Mouse (Mus musculus) heart, postnatal 0 days (tissue): ENCODE measurements at regions not wholly inside any gene's neighbourhood (a gene's known extent, or its start where the extent isn't known, plus 50 kb on each side); places are given as distances from the start of the nearest gene placed in this dataset.

Source experiments
- CTCF ChIP-seq: IDR thresholded peaks from 2 replicates; pipeline ENCODE4 v1.5.1; 2016; ENCODE audit warnings: antibody characterized with exemption, control low read depth, low read depth
- EP300 ChIP-seq: IDR thresholded peaks from 2 replicates; pipeline ENCODE4 v1.6.1; 2016; ENCODE audit warnings: antibody characterized with exemption, low read depth

GRCm38 (mm10) chr5:149842491-149842890 lies 164.5 kb downstream of the B3glct start:
- no peak for TF ChIP-seq CTCF
- no peak for TF ChIP-seq EP300
